Mouse (Mus musculus) lung, adult 10 weeks (tissue): ENCODE data around the gene Trim44. TPM values are rescaled to one million over a fixed set of nuclear protein-coding genes. Genes with fewer than 3 reads are reported as not detected.

ENCODE experiments used
- polyA plus RNA-seq: library from polyadenylated mRNA; stranded (reverse); fragments of 350-450 nt; fragmentation: Illumina TruSeq; extraction: RNeasy Lipid Tissue Mini Kit (QIAGEN cat#74804); gene quantifications from one replicate; pipeline ENCODE4 v1.2.3, GENCODE M21; 2014; ENCODE audit warnings: low read depth, low replicate concordance; ENCODE audit not compliant: insufficient read depth

The Trim44 gene
- 21.6 TPM for polyA plus RNA-seq

GRCm38 (mm10) chr2:102407363-102408184, at the start of gene Trim44:
Trim44 (minus strand) TSS chr2:102407828.

GRCm38 (mm10) chr2:102451671-102452549, 44.3 kb upstream of the Trim44 start, which contains the start of gene Fjx1:
Fjx1 (minus strand) TSS chr2:102452499.

Other genes starting within 250 kb of the Trim44 start
- gene Ldlrad3, start 221.4 kb downstream of the Trim44 start, polyA plus RNA-seq: 6.2 TPM
- 1.4 TPM for gene Fjx1, start 44.7 kb upstream of the Trim44 start, polyA plus RNA-seq
- gene Pamr1, start 142.2 kb upstream of the Trim44 start, polyA plus RNA-seq: 9.9 TPM